27 mouse cellular contexts compared by ENCODE assay signal in genomic region chr13:36200453-36200852, GRCm38 (mm10).
DNase-seq lines count a peak whose midpoint lies in the region; ATAC-seq lines count a peak whose summit lies in the region.
"Had no signal": no experiment of that assay in that cellular context is flagged by ENCODE, and none has a peak within 500 bp of the region (broad histone marks: within the 10 kb centered on the region; RNA-seq: fewer than 3 reads in every experiment).

No protein-coding gene starts in this region.

- 38% methylated on average over 4 of the region's 4 CpGs for WGBS in liver, embryonic 15.5 days (ENCODE audit: insufficient replicate concordance)
- WGBS in stomach, embryonic 15.5 days: 81% methylated on average over 4 of the region's 4 CpGs
- 93% methylated on average over 4 of the region's 4 CpGs for WGBS in hindbrain, embryonic 10.5 days

- peak; percentile 74 for DNase-seq in MEL-GATA-1-ER (ENCODE audit: extremely low read depth, low read depth)
- DNase-seq in cerebellum, postnatal 36 days: no peak
- no peak for DNase-seq in spleen, adult 12 weeks (ENCODE audit: low spot score)
- no peak for DNase-seq in hindbrain, embryonic 10.5 days (ENCODE audit: low spot score)
- DNase-seq in layer of hippocampus, postnatal 36 days: no peak
- DNase-seq: adrenal gland, postnatal 36 days; cerebellum, adult 18-20 months; cerebellum, postnatal 25 days; gastrocnemius, postnatal 14 days; heart, adult 11 months; heart, postnatal 10 days; kidney, adult 2 months; lung, embryonic 14.5 days; right cerebral cortex, adult 18-20 months; right cerebral cortex, postnatal 4 days had no signal

- H3K4me2 ChIP-seq in liver, embryonic 15.5 days: no peak overlapping the region
- no peak overlapping the region for H3K4me2 ChIP-seq in stomach, embryonic 15.5 days
- H3K4me2 ChIP-seq: heart, embryonic 11.5 days; hindbrain, embryonic 14.5 days; limb, embryonic 12.5 days; lung, embryonic 14.5 days; midbrain, embryonic 11.5 days; neural tube, embryonic 15.5 days had no signal

- no peak overlapping the region for H3K4me3 ChIP-seq in liver, embryonic 15.5 days (replicated peaks)
- no peak overlapping the region for H3K4me3 ChIP-seq in stomach, embryonic 15.5 days (replicated peaks)
- H3K4me3 ChIP-seq in hindbrain, embryonic 10.5 days: no peak overlapping the region
- H3K4me3 ChIP-seq: limb, embryonic 12.5 days; neural tube, embryonic 15.5 days had no signal

- H3K9ac ChIP-seq in liver, embryonic 15.5 days: no peak overlapping the region
- no peak overlapping the region for H3K9ac ChIP-seq in stomach, embryonic 15.5 days
- H3K9ac ChIP-seq: hindbrain, embryonic 14.5 days; limb, embryonic 12.5 days; lung, embryonic 14.5 days; neural tube, embryonic 15.5 days had no signal

- no peaks in the 10 kb centered on the region for H3K9me3 ChIP-seq in liver, embryonic 15.5 days (replicated peaks)
- no peaks in the 10 kb centered on the region for H3K9me3 ChIP-seq in stomach, embryonic 15.5 days
- no peaks in the 10 kb centered on the region for H3K9me3 ChIP-seq in hindbrain, embryonic 10.5 days
- H3K9me3 ChIP-seq: limb, embryonic 12.5 days; neural tube, embryonic 15.5 days had no signal

- no peaks in the 10 kb centered on the region for H3K36me3 ChIP-seq in liver, embryonic 15.5 days (replicated peaks)
- no peaks in the 10 kb centered on the region for H3K36me3 ChIP-seq in stomach, embryonic 15.5 days
- no peaks in the 10 kb centered on the region for H3K36me3 ChIP-seq in hindbrain, embryonic 10.5 days
- H3K36me3 ChIP-seq: limb, embryonic 12.5 days; neural tube, embryonic 15.5 days had no signal

- H3K27me3 ChIP-seq in liver, embryonic 15.5 days: no peaks in the 10 kb centered on the region
- H3K27me3 ChIP-seq in stomach, embryonic 15.5 days (replicated peaks): no peaks in the 10 kb centered on the region
- no peaks in the 10 kb centered on the region for H3K27me3 ChIP-seq in hindbrain, embryonic 10.5 days (ENCODE audit: insufficient read depth, poor library complexity, severe bottlenecking)
- H3K27me3 ChIP-seq: limb, embryonic 12.5 days; neural tube, embryonic 15.5 days; Patski had no signal

- peak overlapping the region; percentile 65 for H3K27ac ChIP-seq in liver, embryonic 15.5 days (replicated peaks)
- H3K27ac ChIP-seq in stomach, embryonic 15.5 days: no peak overlapping the region
- H3K27ac ChIP-seq in hindbrain, embryonic 10.5 days: no peak overlapping the region
- H3K27ac ChIP-seq: hindbrain, embryonic 14.5 days; kidney, postnatal 0 days; limb, embryonic 12.5 days; neural tube, embryonic 15.5 days had no signal

- peaks cover 54% of the 10 kb centered on the region for H3K4me1 ChIP-seq in liver, embryonic 15.5 days (replicated peaks)
- 0 out of 2 replicates have a peak, but pooled peaks cover 5% of the 10 kb centered on the region for H3K4me1 ChIP-seq in stomach, embryonic 15.5 days
- H3K4me1 ChIP-seq in hindbrain, embryonic 10.5 days (replicated peaks): peaks cover 8% of the 10 kb centered on the region; the same call in 1 of the 2 replicates
- H3K4me1 ChIP-seq: neural tube, embryonic 15.5 days had no signal

- peak; percentile 91 to 95 for ATAC-seq in hematopoietic stem cell, adult 5-6 weeks (replicated peaks in 1 of 2; ENCODE audit: insufficient read depth in 1 of 2, low FRiP score in 2 of 2, low TSS enrichment in 1 of 2, low read depth in 1 of 2, poor library complexity in 2 of 2, severe bottlenecking in 2 of 2)
- ATAC-seq in liver, embryonic 15.5 days (ENCODE audit: insufficient read depth): peak; percentile 54
- peak; percentile 8; the same call in 1 of the 2 replicates for ATAC-seq in stomach, embryonic 15.5 days (ENCODE audit: insufficient read depth, low FRiP score, low read depth)
- ATAC-seq: forebrain, embryonic 14.5 days; inflammation-experienced regulatory T-cells, adult 6 months; Patski had no signal

Comparison
In these comparisons a context has a peak if more than half of its experiments do, and no peak if none do; other contexts are left out.
1. ATAC-seq: peak in every context shown above with its lines; median percentile 93 in hematopoietic stem cell, adult 5-6 weeks; 54 in liver, embryonic 15.5 days; 8 in stomach, embryonic 15.5 days.